Mouse (Mus musculus) gastrocnemius, postnatal 14 days (tissue): ENCODE data around the gene Rab20. TPM values are rescaled to one million over a fixed set of nuclear protein-coding genes. Genes with fewer than 3 reads are reported as not detected.
"Not testable (repeated sequence)": the region's sequence is repeated elsewhere in the genome, so short reads cannot be mapped to it uniquely, and the experiment has no call there.

Source experiments
- DNase-seq: peaks from one replicate; pipeline ENCODE4 v3.0.0; 2021; ENCODE audit warnings: mixed read lengths
- intact Hi-C: fragments of 180-260 bp; cut with DNase I; formaldehyde crosslinking; loops from one replicate; pipeline ENCODE4 v1.15.1; 2025; ENCODE audit warnings: low total_unique reads
- long read RNA-seq, 2 experiments: library from polyadenylated mRNA; stranded (forward); transcript quantifications; one replicate each; pipeline ENCODE4 v2.0.0; 2021
- total RNA-seq, 2 experiments: library from RNA; stranded (reverse); gene quantifications; 2 replicates each; pipeline ENCODE4 v1.2.3; 2021

Gene Rab20
- under 1 TPM; 0.53 to 0.69 TPM for total RNA-seq
- long read RNA-seq, experiment 1 = 0 reads
- long read RNA-seq, experiment 2, partial matches to known transcripts = 0 of 3 reads
- long read RNA-seq, experiment 2, other reads (novel, unspliced or antisense) = 0 of 3 reads

GRCm38 (mm10) chr8:11477811-11478761 lies at the start of gene Rab20:
Gene Rab20, minus strand, starts transcription at chr8:11478710.
- intact Hi-C loops = no loop called here
- peak; percentile 64 for DNase-seq

- DNase-seq = no peak
- intact Hi-C loops = no loop called here
Measured at GRCm38 (mm10) chr8:11523331-11523730, 44.8 kb upstream of the Rab20 start.

GRCm38 (mm10) chr8:11518676-11519075 lies 40.2 kb upstream of the Rab20 start:
- DNase-seq = no peak
- intact Hi-C loops = no loop called here

GRCm38 (mm10) chr8:11518056-11518396 lies 39.5 kb upstream of the Rab20 start:
- no peak for DNase-seq

GRCm38 (mm10) chr8:11517366-11518055 lies 39.0 kb upstream of the Rab20 start:
- intact Hi-C loops = no loop called here
- DNase-seq = no peak

More at GRCm38 (mm10) chr8:11518056-11518396, 39.5 kb upstream of the Rab20 start:
- intact Hi-C loops = no loop called here

GRCm38 (mm10) chr8:11516292-11516691 lies 37.8 kb upstream of the Rab20 start:
- DNase-seq = no peak
- intact Hi-C loops = no loop called here

GRCm38 (mm10) chr8:11513247-11513646 lies 34.7 kb upstream of the Rab20 start:
- intact Hi-C loops = no loop called here
- DNase-seq = no peak

- intact Hi-C loops = no loop called here
- no peak for DNase-seq
Measured at GRCm38 (mm10) chr8:11512711-11513110, 34.2 kb upstream of the Rab20 start.

GRCm38 (mm10) chr8:11510971-11511370 lies 32.5 kb upstream of the Rab20 start:
- intact Hi-C loops = no loop called here
- no peak for DNase-seq

GRCm38 (mm10) chr8:11508880-11509279 lies 30.4 kb upstream of the Rab20 start:
- intact Hi-C loops = loop anchor here (5.0 kb wide), 1 partner anchor 38 kb away; no protein-coding TSS in a partner anchor
- no peak for DNase-seq

- peak; percentile 50 for DNase-seq
- intact Hi-C loops = loop anchor here (5.0 kb wide), 1 partner anchor 40 kb away; no protein-coding TSS in a partner anchor
Measured at GRCm38 (mm10) chr8:11506802-11507201, 28.3 kb upstream of the Rab20 start.

- intact Hi-C loops = loop anchor here (5.0 kb wide), 1 partner anchor 41 kb away; no protein-coding TSS in a partner anchor
- no peak for DNase-seq
Measured at GRCm38 (mm10) chr8:11506074-11506473, 27.6 kb upstream of the Rab20 start.

- no peak for DNase-seq
- intact Hi-C loops = no loop called here
Measured at GRCm38 (mm10) chr8:11503476-11504232, 25.1 kb upstream of the Rab20 start.

- DNase-seq = no peak
- intact Hi-C loops = no loop called here
Measured at GRCm38 (mm10) chr8:11498786-11499485, 20.4 kb upstream of the Rab20 start.

GRCm38 (mm10) chr8:11498281-11498680 lies 19.8 kb upstream of the Rab20 start:
- intact Hi-C loops = no loop called here
- no peak for DNase-seq

GRCm38 (mm10) chr8:11497017-11497990 lies 18.8 kb upstream of the Rab20 start, which contains the start of gene Naxd:
Gene Naxd, plus strand, starts transcription at chr8:11497506.
- DNase-seq = peak; percentile 92
- intact Hi-C loops = no loop called here

- intact Hi-C loops, DNase-seq: not testable (repeated sequence)
Measured at GRCm38 (mm10) chr8:11492340-11492739, 13.8 kb upstream of the Rab20 start.

- no peak for DNase-seq
- intact Hi-C loops = loop anchor here (5.0 to 10.0 kb wide), 3 partner anchors 35 to 242 kb away; no protein-coding TSS in a partner anchor
Measured at GRCm38 (mm10) chr8:11487229-11487628, 8.7 kb upstream of the Rab20 start.
